Mouse (Mus musculus) ES-Bruce4 (cell line): Measurements from ENCODE around the gene Hoxb1. TPM values are rescaled to one million over a fixed set of nuclear protein-coding genes. Genes with fewer than 3 reads are reported as not detected.

Source experiments
- H3K27ac ChIP-seq: 2 replicates; pipeline ENCODE4 v1.5.1; 2012; ENCODE audit warnings: low read length, inconsistent platforms; ENCODE audit not compliant: insufficient read depth
- H3K27me3 ChIP-seq: 2 replicates; pipeline ENCODE4 v1.6.1; 2012; ENCODE audit warnings: mild to moderate bottlenecking, low read length, inconsistent platforms; ENCODE audit not compliant: control insufficient read depth, poor library complexity, insufficient read depth, severe bottlenecking
- H3K36me3 ChIP-seq: 2 replicates; pipeline ENCODE4 v1.6.1; 2012; ENCODE audit warnings: inconsistent platforms, mild to moderate bottlenecking, low read length, moderate library complexity; ENCODE audit not compliant: control insufficient read depth, poor library complexity, insufficient read depth, severe bottlenecking
- H3K4me1 ChIP-seq: one replicate; pipeline ENCODE4 v1.8.1; 2011; ENCODE audit warnings: low read length; ENCODE audit not compliant: control insufficient read depth, insufficient read depth
- H3K4me3 ChIP-seq: 2 replicates; pipeline ENCODE4 v1.5.1; 2011; ENCODE audit warnings: low read depth, mild to moderate bottlenecking, low read length
- H3K9ac ChIP-seq: 2 replicates; pipeline ENCODE4 v1.6.1; 2012; ENCODE audit warnings: low read depth, mild to moderate bottlenecking, inconsistent platforms; ENCODE audit not compliant: poor library complexity, severe bottlenecking
- H3K9me3 ChIP-seq: replicated peaks from 2 replicates; pipeline ENCODE4 v1.6.1; 2012; ENCODE audit warnings: mild to moderate bottlenecking, low read length, inconsistent platforms; ENCODE audit not compliant: control insufficient read depth, poor library complexity, insufficient read depth, severe bottlenecking
- CTCF ChIP-seq: IDR thresholded peaks from one replicate; pipeline ENCODE4 v1.8.1; 2011; ENCODE audit warnings: low read depth, low read length
- EP300 ChIP-seq: IDR thresholded peaks from 2 replicates; pipeline ENCODE4 v1.6.1; 2011; ENCODE audit warnings: low read depth, low read length; ENCODE audit not compliant: insufficient read depth
- POLR2A ChIP-seq: IDR thresholded peaks from one replicate; pipeline ENCODE4 v1.8.1; 2011; ENCODE audit warnings: low read length; ENCODE audit not compliant: insufficient read depth
- polyA plus RNA-seq: library from polyadenylated mRNA; stranded (reverse); fragments of >200 nt; gene quantifications from 2 replicates; pipeline ENCODE4 v1.2.4, GENCODE M21; 2011; ENCODE audit warnings: low read depth; ENCODE audit not compliant: missing spikeins, insufficient read depth, insufficient read length

Gene Hoxb1
- polyA plus RNA-seq, 1 experiment = not detected

DNA sequence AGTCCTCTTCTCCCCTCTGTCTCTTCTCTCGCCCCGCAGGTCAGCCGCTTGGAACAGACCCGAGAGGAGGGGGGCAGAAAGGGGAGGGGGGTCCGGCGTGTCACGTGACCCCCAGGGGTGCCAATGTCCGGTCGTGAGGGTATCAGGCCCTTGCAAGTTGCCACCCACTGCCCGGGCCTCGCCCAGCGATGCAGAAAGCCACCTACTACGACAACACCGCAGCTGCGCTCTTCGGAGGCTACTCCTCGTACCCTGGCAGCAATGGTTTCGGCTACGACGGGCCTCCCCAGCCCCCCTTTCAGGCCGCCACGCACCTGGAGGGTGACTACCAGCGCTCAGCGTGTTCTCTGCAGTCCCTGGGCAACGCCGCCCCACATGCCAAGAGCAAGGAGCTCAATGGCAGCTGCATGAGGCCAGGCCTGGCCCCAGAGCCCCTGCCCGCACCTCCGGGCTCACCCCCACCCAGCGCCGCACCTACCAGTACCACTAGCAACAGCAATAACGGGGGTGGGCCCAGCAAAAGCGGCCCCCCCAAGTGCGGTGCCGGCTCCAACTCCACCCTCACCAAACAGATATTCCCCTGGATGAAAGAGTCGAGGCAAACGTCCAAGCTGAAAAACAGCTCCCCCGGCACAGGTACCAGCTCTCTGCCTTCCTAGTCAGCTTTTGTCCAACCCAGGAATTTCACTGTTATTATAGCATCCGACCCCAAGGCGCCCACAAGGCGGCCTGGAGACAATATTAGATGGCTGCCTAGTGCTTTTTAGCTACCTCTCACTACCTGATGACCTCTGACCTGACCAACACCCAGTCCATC is 21.3 kb upstream of the Hoxb1 start:
- H3K27ac ChIP-seq = no peak overlapping the region
- peaks cover 70% of the 10 kb centered on the region for H3K27me3 ChIP-seq
- TF ChIP-seq EP300 = no peak
- no peak for TF ChIP-seq POLR2A
- no peak for TF ChIP-seq CTCF
- H3K9ac ChIP-seq = no peak overlapping the region
- H3K9me3 ChIP-seq = no peaks in the 10 kb centered on the region
- no peaks in the 10 kb centered on the region for H3K4me1 ChIP-seq
- no peak overlapping the region for H3K4me3 ChIP-seq
- no peaks in the 10 kb centered on the region for H3K36me3 ChIP-seq

DNA sequence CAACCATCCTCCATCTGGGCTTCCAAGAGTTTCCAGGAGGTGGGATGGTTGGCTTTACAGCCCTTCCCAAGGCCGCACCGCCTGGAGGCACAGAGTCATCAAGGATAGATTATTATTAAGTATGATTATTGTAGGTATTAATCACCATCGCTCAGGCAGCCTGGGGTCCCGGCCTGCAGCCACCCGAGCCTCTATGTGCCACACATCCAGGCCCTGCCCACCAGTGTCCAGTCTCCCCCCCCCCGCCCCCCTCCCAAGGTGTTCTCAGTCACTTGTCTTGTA is 20.7 kb upstream of the Hoxb1 start:
- Histone ChIP-seq H3K9me3 (no peaks in the 10 kb centered on the region), H3K36me3 (no peaks in the 10 kb centered on the region), H3K4me3 (no peak overlapping the region), H3K9ac (no peak overlapping the region), H3K4me1 (no peaks in the 10 kb centered on the region), H3K27ac (no peak overlapping the region), H3K27me3 (peaks cover 65% of the 10 kb centered on the region)
- TF ChIP-seq EP300 (no peak), POLR2A (no peak), CTCF (no peak)

DNA sequence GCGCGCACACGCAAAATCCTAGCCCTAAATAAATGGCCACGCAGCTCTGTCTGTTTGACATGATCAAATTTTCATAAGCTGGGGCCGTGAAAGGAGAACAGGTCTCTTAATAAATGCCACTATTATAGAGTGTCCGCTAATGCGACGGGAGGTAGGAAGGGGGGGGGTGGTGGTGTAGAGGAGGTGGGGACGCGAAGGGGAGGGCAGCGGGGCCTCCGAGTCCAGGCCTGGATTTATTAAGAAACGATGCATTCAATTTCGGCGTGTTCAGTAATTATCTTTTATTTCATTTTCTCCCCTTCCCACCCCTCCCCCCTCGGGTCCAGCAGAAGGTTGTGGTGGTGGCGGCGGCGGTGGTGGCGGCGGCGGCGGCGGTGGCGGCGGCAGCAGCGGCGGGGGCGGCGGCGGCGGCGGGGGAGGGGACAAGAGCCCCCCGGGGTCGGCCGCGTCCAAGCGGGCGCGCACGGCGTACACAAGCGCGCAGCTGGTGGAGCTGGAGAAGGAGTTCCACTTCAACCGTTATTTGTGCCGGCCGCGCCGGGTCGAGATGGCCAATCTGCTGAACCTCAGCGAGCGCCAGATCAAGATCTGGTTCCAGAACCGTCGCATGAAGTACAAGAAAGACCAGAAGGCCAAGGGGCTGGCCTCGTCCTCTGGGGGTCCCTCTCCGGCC is 20.2 kb upstream of the Hoxb1 start:
- Histone ChIP-seq H3K9ac (0 out of 2 replicates have a peak overlapping the region, but pooled peaks have one; percentile 12), H3K9me3 (no peaks in the 10 kb centered on the region), H3K4me1 (no peaks in the 10 kb centered on the region), H3K36me3 (no peaks in the 10 kb centered on the region), H3K4me3 (peak overlapping the region; percentile 46), H3K27ac (no peak overlapping the region), H3K27me3 (peaks cover 65% of the 10 kb centered on the region)
- TF ChIP-seq CTCF (no peak), POLR2A (no peak), EP300 (no peak)

GRCm38 (mm10) chr11:96345893-96346806 is 19.4 kb upstream of the Hoxb1 start:
- Histone ChIP-seq H3K9ac (0 out of 2 replicates have a peak overlapping the region, but pooled peaks have one; percentile 12), H3K4me3 (peak overlapping the region; percentile 46), H3K27me3 (peaks cover 64% of the 10 kb centered on the region), H3K27ac (no peak overlapping the region), H3K36me3 (no peaks in the 10 kb centered on the region), H3K4me1 (no peaks in the 10 kb centered on the region), H3K9me3 (no peaks in the 10 kb centered on the region)
- TF ChIP-seq CTCF (peak; percentile 8), POLR2A (no peak), EP300 (no peak)

- H3K27ac ChIP-seq = no peak overlapping the region
- no peak overlapping the region for H3K4me3 ChIP-seq
- TF ChIP-seq EP300 (no peak), POLR2A (no peak), CTCF (no peak)
- H3K4me1 ChIP-seq = peaks cover 2% of the 10 kb centered on the region
- H3K9me3 ChIP-seq = no peaks in the 10 kb centered on the region
- H3K9ac ChIP-seq = no peak overlapping the region
- no peaks in the 10 kb centered on the region for H3K36me3 ChIP-seq
- H3K27me3 ChIP-seq = peaks cover 65% of the 10 kb centered on the region
Measured at GRCm38 (mm10) chr11:96346916-96347520, 18.5 kb upstream of the Hoxb1 start.
